Mouse (Mus musculus) CH12.LX (cell line): ENCODE data around the gene Bicd2. TPM values are rescaled to one million over a fixed set of nuclear protein-coding genes. Genes with fewer than 3 reads are reported as not detected.

Source experiments
- DNase-seq: peaks from one replicate; pipeline ENCODE4 v3.0.0-alpha.2; 2013; ENCODE audit errors: extremely low read depth
- H3K27ac ChIP-seq: 2 replicates; pipeline ENCODE4 v1.5.1; 2012; ENCODE audit warnings: low read depth, mild to moderate bottlenecking, control low read depth, moderate library complexity; ENCODE audit not compliant: insufficient read depth
- H3K27me3 ChIP-seq: replicated peaks from 2 replicates; pipeline ENCODE3; 2012; ENCODE audit warnings: inconsistent platforms
- H3K36me3 ChIP-seq, 2 experiments: replicated peaks in 1 of 2; 2 replicates each; pipeline versions ENCODE3 to v1.6.1; 2012; ENCODE audit warnings: inconsistent platforms in 1 of 2, low read length in 1 of 2, mild to moderate bottlenecking in 1 of 2, mixed read lengths in 1 of 2, moderate library complexity in 1 of 2; ENCODE audit not compliant: control insufficient read depth in 1 of 2, insufficient read depth in 1 of 2
- H3K4me1 ChIP-seq, 2 experiments: 2 replicates each; pipeline ENCODE4 v1.6.1; 2012; ENCODE audit warnings: inconsistent platforms in 1 of 2, moderate library complexity in 1 of 2; ENCODE audit not compliant: insufficient read depth in 2 of 2, control insufficient read depth in 1 of 2
- H3K4me2 ChIP-seq: 2 replicates; pipeline ENCODE4 v1.6.1; 2012; ENCODE audit warnings: low read depth, mild to moderate bottlenecking, control low read depth; ENCODE audit not compliant: poor library complexity, insufficient read depth, severe bottlenecking
- H3K4me3 ChIP-seq, 3 experiments: fragments of 150-350 bp in 1 of 3; sonication (generic) in 1 of 3; replicated peaks in 1 of 3; 2 replicates each; pipeline versions ENCODE3 to v1.5.1; 2011 to 2012; ENCODE audit warnings: low read depth in 2 of 3, low read length in 2 of 3, mild to moderate bottlenecking in 2 of 3, moderate library complexity in 2 of 3, control low read depth in 1 of 3, improper control_type of control experiment in 1 of 3, inconsistent platforms in 1 of 3, mixed read lengths in 1 of 3; ENCODE audit not compliant: poor library complexity in 1 of 3
- H3K79me2 ChIP-seq: replicated peaks from 2 replicates; pipeline ENCODE4 v1.6.1; 2012; ENCODE audit warnings: mild to moderate bottlenecking, moderate library complexity; ENCODE audit not compliant: control insufficient read depth, poor library complexity, insufficient read depth, severe bottlenecking; ENCODE audit errors: extremely low read depth
- H3K9ac ChIP-seq: 2 replicates; pipeline ENCODE4 v1.6.1; 2012; ENCODE audit warnings: low read depth, mild to moderate bottlenecking, control low read depth, moderate library complexity; ENCODE audit not compliant: insufficient read depth
- H3K9me3 ChIP-seq: replicated peaks from 2 replicates; pipeline ENCODE3; 2012; ENCODE audit warnings: low read length, inconsistent platforms, mixed read lengths
- CHD2 ChIP-seq: IDR thresholded peaks from 2 replicates; pipeline ENCODE4 v1.6.1; 2011; ENCODE audit warnings: low read length, improper control_type of control experiment
- E2F4 ChIP-seq: IDR thresholded peaks from 2 replicates; pipeline ENCODE4 v1.6.1; 2011; ENCODE audit warnings: low read depth, low read length, improper control_type of control experiment; ENCODE audit not compliant: insufficient replicate concordance
- HCFC1 ChIP-seq: IDR thresholded peaks from 2 replicates; pipeline ENCODE4 v1.6.1; 2012; ENCODE audit warnings: low read depth, mild to moderate bottlenecking, inconsistent platforms, low read length, improper control_type of control experiment
- IRF4 ChIP-seq: IDR thresholded peaks from 2 replicates; pipeline ENCODE4 v1.6.1; 2014; ENCODE audit warnings: low read depth, mild to moderate bottlenecking, inconsistent platforms, low read length, improper control_type of control experiment
- JUN ChIP-seq: IDR thresholded peaks from 2 replicates; pipeline ENCODE4 v1.6.1; 2011; ENCODE audit warnings: low read depth, mild to moderate bottlenecking, low read length, improper control_type of control experiment, moderate library complexity; ENCODE audit not compliant: insufficient read depth
- JUND ChIP-seq: conservative IDR thresholded peaks from 2 replicates; pipeline ENCODE4 v1.6.1; 2011; ENCODE audit warnings: low read depth, low read length, improper control_type of control experiment
- KAT2A ChIP-seq: IDR thresholded peaks from 2 replicates; pipeline ENCODE4 v1.6.1; 2012; ENCODE audit warnings: low read length, improper control_type of control experiment, inconsistent platforms; ENCODE audit not compliant: insufficient replicate concordance
- MAFK ChIP-seq: IDR thresholded peaks from 2 replicates; pipeline ENCODE4 v1.6.1; 2011; ENCODE audit warnings: low read length, improper control_type of control experiment; ENCODE audit not compliant: insufficient replicate concordance
- MAZ ChIP-seq: IDR thresholded peaks from 2 replicates; pipeline ENCODE4 v1.6.1; 2012; ENCODE audit warnings: low read depth, mild to moderate bottlenecking, inconsistent platforms, low read length, improper control_type of control experiment, moderate library complexity
- MEF2A ChIP-seq: IDR thresholded peaks from 2 replicates; pipeline ENCODE4 v1.6.1; 2014; ENCODE audit warnings: low read depth, mild to moderate bottlenecking, inconsistent platforms, low read length, improper control_type of control experiment, borderline replicate concordance
- MXI1 ChIP-seq: IDR thresholded peaks from 2 replicates; pipeline ENCODE4 v1.6.1; 2011; ENCODE audit warnings: mild to moderate bottlenecking, low read depth, low read length, improper control_type of control experiment
- POLR2A ChIP-seq: IDR thresholded peaks from 2 replicates; pipeline ENCODE4 v1.6.1; 2011; ENCODE audit warnings: low read depth, mild to moderate bottlenecking, improper control_type of control experiment, low read length
- POLR2AphosphoS2 ChIP-seq: IDR thresholded peaks from 2 replicates; pipeline ENCODE4 v1.6.1; 2011; ENCODE audit warnings: low read depth, low read length, improper control_type of control experiment
- RCOR1 ChIP-seq: conservative IDR thresholded peaks from 2 replicates; pipeline ENCODE4 v1.6.1; 2012; ENCODE audit warnings: low read depth, mild to moderate bottlenecking, inconsistent platforms, low read length, improper control_type of control experiment
- SMC3 ChIP-seq: IDR thresholded peaks from 2 replicates; pipeline ENCODE4 v1.6.1; 2011; ENCODE audit warnings: low read depth, low read length, improper control_type of control experiment
- TBP ChIP-seq: conservative IDR thresholded peaks from 2 replicates; pipeline ENCODE4 v1.6.1; 2011; ENCODE audit warnings: low read depth, low read length, improper control_type of control experiment
- TCF12 ChIP-seq: IDR thresholded peaks from 2 replicates; pipeline ENCODE4 v1.6.1; 2014; ENCODE audit warnings: low read depth, mild to moderate bottlenecking, inconsistent platforms, low read length, improper control_type of control experiment
- UBTF ChIP-seq: IDR thresholded peaks from 2 replicates; pipeline ENCODE4 v1.6.1; 2012; ENCODE audit warnings: low read depth, mild to moderate bottlenecking, inconsistent platforms, low read length, improper control_type of control experiment, moderate library complexity
- ZKSCAN1 ChIP-seq: IDR thresholded peaks from 2 replicates; pipeline ENCODE4 v1.6.1; 2012; ENCODE audit warnings: low read depth, inconsistent platforms, low read length, improper control_type of control experiment, borderline replicate concordance
- ZNF384 ChIP-seq: IDR thresholded peaks from 2 replicates; pipeline ENCODE4 v1.6.1; 2012; ENCODE audit warnings: low read depth, low read length, improper control_type of control experiment, inconsistent platforms
- dilution Hi-C: fragments of 300-500 bp; cut with MboI; formaldehyde crosslinking; loops from 2 replicates; pipeline ENCODE4 v1.14.3; 2020; ENCODE audit warnings: low sequenced_read_pairs; ENCODE audit not compliant: extremely low pct_unique_long_range_greater_than_20kb, extremely low pct_ligation_motif_present
- in situ Hi-C: fragments of 300-500 bp; cut with MboI; formaldehyde crosslinking; loops from 3 replicates; pipeline ENCODE4 v1.14.3; 2019; ENCODE audit warnings: low sequenced_read_pairs, low pct_ligation_motif_present, low pct_unique_long_range_greater_than_20kb, mixed read lengths
- polyA plus RNA-seq: library from polyadenylated mRNA; unstranded; fragments of >175 nt; gene quantifications from 2 replicates; pipeline ENCODE4 v1.2.1, GENCODE M21; 2012; ENCODE audit warnings: low read depth; ENCODE audit not compliant: insufficient read length
- total RNA-seq, 2 experiments: library from RNA; depleted of rRNA; stranded (reverse); fragments of 300-350 nt in 1 of 2; fragments of >200 nt in 1 of 2; gene quantifications; 2 replicates each; pipeline ENCODE4 v1.2.3; 2012 to 2014

Bicd2 gene
- total and polyA plus RNA-seq, 3 experiments, result 16.9 to 26.5 (median 21.0) TPM

DNA sequence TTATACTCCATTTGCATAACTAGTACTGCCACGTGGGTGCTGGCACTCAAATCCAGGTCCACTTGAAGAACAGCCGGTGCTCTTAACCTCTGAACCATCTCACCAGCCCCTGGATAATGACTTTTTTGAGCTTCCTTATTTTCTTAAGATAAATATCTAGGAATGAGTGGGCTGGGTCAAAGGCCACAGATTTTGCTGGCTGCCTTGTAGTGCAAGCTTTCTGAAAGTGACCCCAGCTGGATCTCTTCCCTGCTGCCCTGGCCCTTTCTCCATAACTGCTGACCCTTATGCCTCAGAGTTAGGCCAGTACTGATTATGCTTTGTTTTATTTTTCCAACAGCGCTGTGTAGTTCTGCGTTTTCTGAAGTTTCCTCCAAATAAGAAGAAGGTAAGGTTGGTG lies 89.1 kb downstream of the Bicd2 start:
- Histone ChIP-seq H3K4me1 (peaks cover 0 to 29% of the 10 kb centered on the region in 2 experiments; a peak in 2 of 4 replicates), H3K79me2 (peaks cover 3% of the 10 kb centered on the region; the same call in 1 of the 2 replicates), H3K36me3 (peaks cover 6 to 76% of the 10 kb centered on the region in 2 experiments)
- in situ Hi-C loops, result no loop called here
- TF ChIP-seq JUND (no peak), MAFK (no peak), POLR2AphosphoS2 (no peak), MXI1 (no peak), TBP (no peak), ZNF384 (no peak), MEF2A (no peak), RCOR1 (no peak), JUN (no peak), SMC3 (no peak), E2F4 (no peak), CHD2 (no peak), UBTF (no peak), ZKSCAN1 (no peak), TCF12 (no peak), POLR2A (no peak), KAT2A (no peak)
- TF ChIP-seq, all 38 proteins: peak for 0
- Histone ChIP-seq H3K9me3 (no peaks in the 10 kb centered on the region), H3K4me3 (no peak overlapping the region), H3K9ac (no peak overlapping the region), H3K27ac (no peak overlapping the region), H3K27me3 (no peaks in the 10 kb centered on the region), H3K4me2 (no peak overlapping the region)
- DNase-seq, result no peak
- dilution Hi-C loops, result no loop called here

- DNase-seq, result no peak
- no peak overlapping the region for H3K9ac ChIP-seq
- dilution Hi-C loops, result no loop called here
- peaks cover 22 to 84% of the 10 kb centered on the region in 2 experiments for H3K36me3 ChIP-seq
- no peak overlapping the region for H3K4me3 ChIP-seq
- H3K27me3 ChIP-seq, result no peaks in the 10 kb centered on the region
- no peaks in the 10 kb centered on the region for H3K9me3 ChIP-seq
- TF ChIP-seq MAZ (no peak), MAFK (no peak), ZNF384 (no peak), HCFC1 (no peak), IRF4 (no peak), TBP (no peak)
- no peaks in the 10 kb centered on the region; the same call in 1 of the 2 replicates for H3K79me2 ChIP-seq
- H3K4me1 ChIP-seq, result peaks cover 0 to 5% of the 10 kb centered on the region in 2 experiments; a peak in 2 of 4 replicates
- no peak overlapping the region for H3K27ac ChIP-seq
- in situ Hi-C loops, result no loop called here
- H3K4me2 ChIP-seq, result no peak overlapping the region
Observed at GRCm38 (mm10) chr13:49433268-49434029, 92.1 kb downstream of the Bicd2 start.
